Mouse (Mus musculus) gastrocnemius, postnatal 36 days (tissue): ENCODE results near the gene Atp5h. TPM values are rescaled to one million over a fixed set of nuclear protein-coding genes. Genes with fewer than 3 reads are reported as not detected.

Source experiments
- DNase-seq, 2 experiments: peaks; one replicate each; pipeline ENCODE4 v3.0.0; 2022
- intact Hi-C: fragments of 180-260 bp; cut with DNase I; formaldehyde crosslinking; loops from one replicate; pipeline ENCODE4 v1.15.1; 2025
- microRNA-seq, 2 experiments: library from miRNA; unstranded; fragments of <30 nt; microRNA quantifications; one replicate each; pipeline ENCODE4 v1.2.0; 2021
- total RNA-seq, 2 experiments: library from RNA; stranded (reverse); gene quantifications; 2 replicates each; pipeline ENCODE4 v1.2.3; 2021

Gene Atp5h
- total RNA-seq, 2 experiments from 2014 or later = 770 to 834 TPM

DNA sequence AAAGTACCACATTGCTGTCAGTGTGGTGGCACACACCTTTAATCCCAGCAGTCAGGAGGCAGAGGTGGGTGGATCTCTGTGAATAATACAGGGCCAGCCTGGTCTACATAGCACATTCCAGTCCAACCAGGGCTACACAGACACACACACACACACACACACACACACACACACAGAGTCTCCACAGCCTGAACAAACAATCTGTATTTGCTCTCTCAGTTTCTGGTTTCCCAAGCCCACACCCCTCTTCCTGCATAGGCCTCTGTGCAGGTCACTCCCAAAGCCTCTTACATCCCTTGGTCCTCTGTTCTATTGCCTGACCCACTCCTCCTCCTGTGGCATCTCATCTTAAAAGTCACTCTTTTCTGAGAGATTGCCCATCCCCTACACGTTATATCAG is 47.7 kb downstream of the Atp5h start:
- DNase-seq = no peak
- intact Hi-C loops = no loop called here

GRCm38 (mm10) chr11:115371354-115371753 is 48.4 kb downstream of the Atp5h start:
- intact Hi-C loops = no loop called here
- no peak for DNase-seq

DNA sequence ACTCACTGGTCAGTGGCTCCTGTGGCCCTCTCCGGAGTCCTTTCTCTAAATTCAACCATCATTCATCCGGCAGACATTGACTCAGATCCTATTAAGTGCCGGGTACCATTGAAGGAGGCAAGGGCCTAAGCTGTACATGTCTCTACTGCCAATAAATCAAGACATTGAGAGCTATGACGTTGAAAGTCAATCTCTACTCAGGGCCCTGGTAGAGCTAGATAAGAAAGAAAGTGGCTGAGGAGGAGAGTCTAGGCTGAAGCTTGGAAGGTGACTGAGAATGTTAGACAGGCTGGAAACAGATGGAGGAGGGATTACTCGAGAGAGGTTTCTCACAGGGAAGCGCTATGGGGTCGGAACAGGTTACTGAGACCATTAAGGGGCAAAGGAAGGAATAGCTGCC is 49.4 kb downstream of the Atp5h start:
- intact Hi-C loops = no loop called here
- DNase-seq = no peak

- DNase-seq = peak; percentile 65 to 70
- intact Hi-C loops = no loop called here
Measured at GRCm38 (mm10) chr11:115367395-115367944, 52.3 kb downstream of the Atp5h start, which contains the start of gene Hid1. Gene Hid1, minus strand, starts transcription at chr11:115367756.

DNA sequence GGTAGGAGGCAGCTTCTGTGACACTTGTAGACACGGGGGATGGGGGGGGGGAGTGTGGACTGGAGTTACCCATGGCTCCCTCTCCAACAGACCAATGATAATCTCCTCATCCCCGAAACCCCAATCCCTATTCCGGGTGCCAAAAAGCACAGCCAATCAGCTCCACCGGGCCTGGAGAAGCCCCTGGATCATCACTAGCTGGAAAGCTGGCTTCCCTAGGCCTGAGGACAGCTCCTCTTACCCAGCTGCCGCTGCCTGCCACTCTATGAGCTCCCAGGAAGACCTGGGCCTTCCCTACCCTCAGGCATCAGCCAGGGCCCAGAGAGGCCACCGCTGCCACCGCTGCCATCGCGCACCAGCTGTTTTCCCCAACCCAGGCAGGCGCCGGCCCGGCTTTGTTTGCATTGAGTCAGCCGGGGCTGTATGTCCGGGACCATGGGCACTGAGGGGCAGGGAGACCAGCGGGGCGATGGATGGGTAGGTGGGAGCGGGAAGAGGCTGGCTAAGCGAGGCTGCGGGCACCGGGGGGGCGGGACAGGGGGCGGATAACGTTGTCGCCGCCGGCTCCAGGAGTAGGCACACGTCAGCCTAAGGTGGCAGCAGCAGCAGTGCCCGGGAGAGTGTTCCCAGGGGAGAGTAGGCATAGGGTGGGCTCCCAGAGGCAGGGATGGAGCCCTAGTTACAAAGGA is 52.9 kb downstream of the Atp5h start:
- intact Hi-C loops = no loop called here
- no peak for DNase-seq

DNA sequence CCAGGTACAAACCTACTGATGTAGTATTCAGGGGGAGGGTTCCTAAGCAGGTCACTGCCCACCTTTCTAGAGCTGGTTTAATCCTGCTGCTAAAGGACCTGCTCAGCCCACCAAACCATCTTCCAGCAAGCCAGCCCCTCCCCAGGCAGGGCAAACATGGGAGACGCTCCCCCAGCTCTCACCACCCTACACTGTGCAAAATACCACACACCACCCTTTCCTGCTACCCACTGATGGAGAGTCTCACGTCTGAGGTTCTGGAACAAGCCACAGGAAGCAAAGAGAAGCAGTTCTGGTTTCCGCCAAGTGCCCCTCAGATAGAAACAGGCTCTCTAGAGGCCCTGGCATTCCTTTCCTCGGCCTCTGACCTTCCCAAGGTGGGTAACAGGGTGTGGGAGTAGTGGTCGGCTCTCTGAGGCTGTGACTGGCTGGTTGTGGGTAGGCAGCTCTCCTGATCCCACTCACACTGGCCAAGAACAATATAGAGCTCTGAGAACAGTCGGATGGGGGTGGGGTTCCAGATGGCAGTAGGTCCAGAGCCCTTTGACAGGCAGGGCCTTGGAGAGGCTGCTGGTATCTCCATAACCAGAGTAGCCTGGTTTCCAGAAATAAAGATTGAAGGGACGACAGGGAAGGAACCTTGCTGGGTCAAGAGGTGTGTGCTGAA is 53.6 kb downstream of the Atp5h start:
- intact Hi-C loops = no loop called here
- no peak for DNase-seq

Small RNA genes within 50 kb of the gene (microRNA-seq; reads per million reads assigned to microRNA genes)
- 0 to 1.1 reads per million in 2 experiments for gene Mir3968

Other genes with a start within 250 kb of the Atp5h start
- gene Tmem104, start 232.5 kb downstream of the Atp5h start, total RNA-seq = 1 to 10 TPM; 4.5 to 6.0 TPM
- 10 to 100 TPM; 10.6 to 12.9 TPM for gene Nat9, start 232.1 kb downstream of the Atp5h start, total RNA-seq
- gene Grin2c, start 152.7 kb downstream of the Atp5h start, total RNA-seq = not detected
- gene Fdxr, start 142.9 kb downstream of the Atp5h start, total RNA-seq = 1 to 10 TPM; 3.6 to 4.4 TPM
- 1 to 10 TPM; 2.4 to 3.5 TPM for gene Fads6, start 122.3 kb downstream of the Atp5h start, total RNA-seq
- not detected for gene Otop2, start 112.8 kb downstream of the Atp5h start, total RNA-seq
- 1 to 10 TPM in 1 of 2 experiments, under 1 TPM in 1; 0.72 to 1.3 TPM for gene Ush1g, start 97.9 kb downstream of the Atp5h start, total RNA-seq
- gene Otop3, start 85.2 kb downstream of the Atp5h start, total RNA-seq = not detected
- 1 to 10 TPM; 2.0 TPM for gene Hid1, start 52.2 kb downstream of the Atp5h start, total RNA-seq
- gene Cdr2l, start 38.0 kb downstream of the Atp5h start, total RNA-seq = 1 to 10 TPM; 2.1 to 2.6 TPM
- gene Mrpl58, start 16.2 kb downstream of the Atp5h start, total RNA-seq = 10 to 100 TPM; 86.7 to 98.5 TPM
- gene Kctd2, start 166 bp upstream of the Atp5h start, total RNA-seq = 10 to 100 TPM; 12.7 to 12.9 TPM
- gene Trim80, start 20.6 kb upstream of the Atp5h start, total RNA-seq = not detected
- under 1 TPM in 1 of 2 experiments, not detected in 1; 0.61 TPM for gene Slc16a5, start 42.5 kb upstream of the Atp5h start, total RNA-seq
- gene Armc7, start 55.7 kb upstream of the Atp5h start, total RNA-seq = 1 to 10 TPM in 1 of 2 experiments, under 1 TPM in 1; 0.89 to 1.2 TPM
- 1 to 10 TPM; 6.5 to 9.2 TPM for gene Nt5c, start 71.9 kb upstream of the Atp5h start, total RNA-seq
- gene Jpt1, start 94.4 kb upstream of the Atp5h start, total RNA-seq = 10 to 100 TPM; 34.6 to 48.3 TPM
- gene Sumo2, start 116.3 kb upstream of the Atp5h start, total RNA-seq = 100 to 1,000 TPM; 107 to 124 TPM
- 10 to 100 TPM; 15.8 to 20.8 TPM for gene Nup85, start 144.5 kb upstream of the Atp5h start, total RNA-seq
- 10 to 100 TPM; 66.8 to 72.4 TPM for gene Mrps7, start 184.0 kb upstream of the Atp5h start, total RNA-seq
- gene Gga3, start 184.1 kb upstream of the Atp5h start, total RNA-seq = 10 to 100 TPM; 12.5 to 13.0 TPM
- gene Mif4gd, start 193.0 kb upstream of the Atp5h start, total RNA-seq = 10 to 100 TPM; 41.8 to 45.8 TPM
- 10 to 100 TPM; 44.4 to 46.8 TPM for gene Slc25a19, start 208.3 kb upstream of the Atp5h start, total RNA-seq